Mouse (Mus musculus) CH12.LX (cell line): Measurements from ENCODE around the gene Serpina5. TPM values are rescaled to one million over a fixed set of nuclear protein-coding genes. Genes with fewer than 3 reads are reported as not detected.
"Not testable (repeated sequence)": the region's sequence is repeated elsewhere in the genome, so short reads cannot be mapped to it uniquely, and the experiment has no call there.

ENCODE experiments used
- DNase-seq: peaks from one replicate; pipeline ENCODE4 v3.0.0-alpha.2; 2013; ENCODE audit errors: extremely low read depth
- H3K27ac ChIP-seq: 2 replicates; pipeline ENCODE4 v1.5.1; 2012; ENCODE audit warnings: low read depth, mild to moderate bottlenecking, control low read depth, moderate library complexity; ENCODE audit not compliant: insufficient read depth
- H3K27me3 ChIP-seq: replicated peaks from 2 replicates; pipeline ENCODE3; 2012; ENCODE audit warnings: inconsistent platforms
- H3K36me3 ChIP-seq, 2 experiments: replicated peaks in 1 of 2; 2 replicates each; pipeline versions ENCODE3 to v1.6.1; 2012; ENCODE audit warnings: inconsistent platforms in 1 of 2, low read length in 1 of 2, mild to moderate bottlenecking in 1 of 2, mixed read lengths in 1 of 2, moderate library complexity in 1 of 2; ENCODE audit not compliant: control insufficient read depth in 1 of 2, insufficient read depth in 1 of 2
- H3K4me1 ChIP-seq, 2 experiments: 2 replicates each; pipeline ENCODE4 v1.6.1; 2012; ENCODE audit warnings: inconsistent platforms in 1 of 2, moderate library complexity in 1 of 2; ENCODE audit not compliant: insufficient read depth in 2 of 2, control insufficient read depth in 1 of 2
- H3K4me2 ChIP-seq: 2 replicates; pipeline ENCODE4 v1.6.1; 2012; ENCODE audit warnings: low read depth, mild to moderate bottlenecking, control low read depth; ENCODE audit not compliant: poor library complexity, insufficient read depth, severe bottlenecking
- H3K4me3 ChIP-seq, 3 experiments: fragments of 150-350 bp in 1 of 3; sonication (generic) in 1 of 3; replicated peaks in 1 of 3; 2 replicates each; pipeline versions ENCODE3 to v1.5.1; 2011 to 2012; ENCODE audit warnings: low read depth in 2 of 3, low read length in 2 of 3, mild to moderate bottlenecking in 2 of 3, moderate library complexity in 2 of 3, control low read depth in 1 of 3, improper control_type of control experiment in 1 of 3, inconsistent platforms in 1 of 3, mixed read lengths in 1 of 3; ENCODE audit not compliant: poor library complexity in 1 of 3
- H3K79me2 ChIP-seq: replicated peaks from 2 replicates; pipeline ENCODE4 v1.6.1; 2012; ENCODE audit warnings: mild to moderate bottlenecking, moderate library complexity; ENCODE audit not compliant: control insufficient read depth, poor library complexity, insufficient read depth, severe bottlenecking; ENCODE audit errors: extremely low read depth
- H3K9ac ChIP-seq: 2 replicates; pipeline ENCODE4 v1.6.1; 2012; ENCODE audit warnings: low read depth, mild to moderate bottlenecking, control low read depth, moderate library complexity; ENCODE audit not compliant: insufficient read depth
- H3K9me3 ChIP-seq: replicated peaks from 2 replicates; pipeline ENCODE3; 2012; ENCODE audit warnings: low read length, inconsistent platforms, mixed read lengths
- CHD1 ChIP-seq: IDR thresholded peaks from 2 replicates; pipeline ENCODE4 v1.6.1; 2012; ENCODE audit warnings: low read depth, low read length, improper control_type of control experiment, inconsistent platforms
- CHD2 ChIP-seq: IDR thresholded peaks from 2 replicates; pipeline ENCODE4 v1.6.1; 2011; ENCODE audit warnings: low read length, improper control_type of control experiment
- ELF1 ChIP-seq: IDR thresholded peaks from 2 replicates; pipeline ENCODE4 v1.6.1; 2014; ENCODE audit warnings: low read depth, mild to moderate bottlenecking, inconsistent platforms, low read length, improper control_type of control experiment
- EP300 ChIP-seq: IDR thresholded peaks from 2 replicates; pipeline ENCODE4 v1.6.1; 2011; ENCODE audit warnings: low read length, improper control_type of control experiment
- ETS1 ChIP-seq: conservative IDR thresholded peaks from 2 replicates; pipeline ENCODE4 v1.6.1; 2012; ENCODE audit warnings: low read depth, mild to moderate bottlenecking, inconsistent platforms, low read length, improper control_type of control experiment, moderate library complexity
- HCFC1 ChIP-seq: IDR thresholded peaks from 2 replicates; pipeline ENCODE4 v1.6.1; 2012; ENCODE audit warnings: low read depth, mild to moderate bottlenecking, inconsistent platforms, low read length, improper control_type of control experiment
- MXI1 ChIP-seq: IDR thresholded peaks from 2 replicates; pipeline ENCODE4 v1.6.1; 2011; ENCODE audit warnings: mild to moderate bottlenecking, low read depth, low read length, improper control_type of control experiment
- MYC ChIP-seq: IDR thresholded peaks from 2 replicates; pipeline ENCODE4 v1.6.1; 2011; ENCODE audit warnings: low read depth, mild to moderate bottlenecking, improper control_type of control experiment, low read length
- NELFE ChIP-seq: IDR thresholded peaks from 2 replicates; pipeline ENCODE4 v1.6.1; 2011; ENCODE audit warnings: low read depth, low read length, improper control_type of control experiment
- NRF1 ChIP-seq: IDR thresholded peaks from 2 replicates; pipeline ENCODE4 v1.6.1; 2014; ENCODE audit warnings: low read depth, mild to moderate bottlenecking, inconsistent platforms, low read length, improper control_type of control experiment, moderate library complexity
- PAX5 ChIP-seq: IDR thresholded peaks from 2 replicates; pipeline ENCODE4 v1.6.1; 2012; ENCODE audit warnings: low read length, inconsistent platforms, mixed read lengths
- POLR2AphosphoS2 ChIP-seq: IDR thresholded peaks from 2 replicates; pipeline ENCODE4 v1.6.1; 2011; ENCODE audit warnings: low read depth, low read length, improper control_type of control experiment
- RAD21 ChIP-seq: IDR thresholded peaks from 2 replicates; pipeline ENCODE4 v1.6.1; 2011; ENCODE audit warnings: low read depth, mild to moderate bottlenecking, low read length, improper control_type of control experiment, moderate library complexity
- SIN3A ChIP-seq: IDR thresholded peaks from 2 replicates; pipeline ENCODE4 v1.6.1; 2012; ENCODE audit warnings: low read length, improper control_type of control experiment, inconsistent platforms
- SMC3 ChIP-seq: IDR thresholded peaks from 2 replicates; pipeline ENCODE4 v1.6.1; 2011; ENCODE audit warnings: low read depth, low read length, improper control_type of control experiment
- TBP ChIP-seq: conservative IDR thresholded peaks from 2 replicates; pipeline ENCODE4 v1.6.1; 2011; ENCODE audit warnings: low read depth, low read length, improper control_type of control experiment
- UBTF ChIP-seq: IDR thresholded peaks from 2 replicates; pipeline ENCODE4 v1.6.1; 2012; ENCODE audit warnings: low read depth, mild to moderate bottlenecking, inconsistent platforms, low read length, improper control_type of control experiment, moderate library complexity
- USF1 ChIP-seq: IDR thresholded peaks from 2 replicates; pipeline ENCODE4 v1.6.1; 2014; ENCODE audit warnings: low read depth, mild to moderate bottlenecking, inconsistent platforms, low read length, improper control_type of control experiment
- USF2 ChIP-seq: conservative IDR thresholded peaks from 2 replicates; pipeline ENCODE4 v1.6.1; 2011; ENCODE audit warnings: low read depth, low read length, improper control_type of control experiment
- ZC3H11A ChIP-seq: IDR thresholded peaks from 2 replicates; pipeline ENCODE4 v1.6.1; 2012; ENCODE audit warnings: low read depth, mild to moderate bottlenecking, inconsistent platforms, low read length, improper control_type of control experiment
- dilution Hi-C: fragments of 300-500 bp; cut with MboI; formaldehyde crosslinking; loops from 2 replicates; pipeline ENCODE4 v1.14.3; 2020; ENCODE audit warnings: low sequenced_read_pairs; ENCODE audit not compliant: extremely low pct_unique_long_range_greater_than_20kb, extremely low pct_ligation_motif_present
- in situ Hi-C: fragments of 300-500 bp; cut with MboI; formaldehyde crosslinking; loops from 3 replicates; pipeline ENCODE4 v1.14.3; 2019; ENCODE audit warnings: low sequenced_read_pairs, low pct_ligation_motif_present, low pct_unique_long_range_greater_than_20kb, mixed read lengths
- polyA plus RNA-seq: library from polyadenylated mRNA; unstranded; fragments of >175 nt; gene quantifications from 2 replicates; pipeline ENCODE4 v1.2.1, GENCODE M21; 2012; ENCODE audit warnings: low read depth; ENCODE audit not compliant: insufficient read length
- total RNA-seq, 2 experiments: library from RNA; depleted of rRNA; stranded (reverse); fragments of 300-350 nt in 1 of 2; fragments of >200 nt in 1 of 2; gene quantifications; 2 replicates each; pipeline ENCODE4 v1.2.3; 2012 to 2014

Gene Serpina5
- total and polyA plus RNA-seq, 3 experiments: not detected

DNA sequence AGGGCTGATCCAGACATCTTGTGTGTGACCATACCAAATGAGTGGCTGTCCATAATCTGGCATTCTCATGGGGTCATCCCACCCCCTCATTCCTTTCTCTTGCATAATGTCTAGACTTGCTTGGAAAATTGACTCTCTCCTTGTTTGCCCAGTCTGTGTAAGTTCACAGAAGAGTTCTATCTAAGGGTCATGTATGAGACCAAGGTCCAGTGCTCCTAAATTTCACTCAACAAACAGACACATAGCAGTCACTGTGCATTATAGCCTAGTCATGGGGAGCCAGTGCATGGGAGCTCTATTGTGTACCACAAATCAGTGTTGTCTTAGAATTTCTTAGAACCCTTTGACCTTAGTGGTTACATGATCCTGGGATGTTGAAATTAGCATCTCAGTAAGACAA, 6.0 kb downstream of the Serpina5 start:
- H3K4me3 ChIP-seq: no peak overlapping the region
- H3K4me1 ChIP-seq: no peaks in the 10 kb centered on the region
- no peaks in the 10 kb centered on the region for H3K79me2 ChIP-seq
- H3K9me3 ChIP-seq: no peaks in the 10 kb centered on the region
- in situ Hi-C loops: no loop called here
- no peak overlapping the region for H3K9ac ChIP-seq
- peaks cover 69% of the 10 kb centered on the region for H3K27me3 ChIP-seq
- H3K27ac ChIP-seq: no peak overlapping the region
- H3K4me2 ChIP-seq: no peak overlapping the region
- dilution Hi-C loops: no loop called here
- DNase-seq: no peak
- TF ChIP-seq SIN3A: no peak
- TF ChIP-seq RAD21: no peak
- TF ChIP-seq ELF1: no peak
- no peak for TF ChIP-seq SMC3
- H3K36me3 ChIP-seq: no peaks in the 10 kb centered on the region

DNA sequence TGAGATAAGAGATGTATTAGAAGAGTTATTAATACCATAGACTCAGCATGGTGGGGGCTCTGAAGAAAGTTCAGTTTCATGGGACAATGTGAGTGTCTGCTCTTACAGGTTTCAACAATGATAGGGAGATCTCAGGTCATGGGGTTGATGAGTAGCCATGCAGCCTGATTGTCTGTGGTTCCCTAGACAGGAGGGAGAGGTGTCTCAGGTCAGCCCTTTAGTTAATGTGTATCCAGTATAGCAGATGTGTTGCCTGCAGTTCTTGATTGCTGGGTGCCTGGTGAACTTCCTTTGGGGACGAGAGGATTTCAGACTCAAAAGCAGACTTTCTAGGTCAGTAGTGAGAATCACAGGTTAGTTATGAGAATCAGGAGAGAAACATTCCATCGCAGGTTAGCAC, 7.6 kb downstream of the Serpina5 start:
- dilution Hi-C loops: no loop called here
- in situ Hi-C loops: no loop called here
- no peak overlapping the region for H3K9ac ChIP-seq
- TF ChIP-seq CHD1 (no peak), ETS1 (no peak), USF1 (no peak), PAX5 (no peak), POLR2AphosphoS2 (no peak), CHD2 (no peak), USF2 (no peak), EP300 (no peak), SMC3 (no peak), ZC3H11A (no peak), MYC (no peak), UBTF (no peak), ELF1 (no peak), HCFC1 (no peak), NELFE (no peak), NRF1 (no peak), MXI1 (no peak), TBP (no peak)
- TF ChIP-seq, all 38 proteins: peak for 0
- no peaks in the 10 kb centered on the region for H3K36me3 ChIP-seq
- H3K27me3 ChIP-seq: peaks cover 66% of the 10 kb centered on the region
- DNase-seq: no peak
- no peaks in the 10 kb centered on the region for H3K4me1 ChIP-seq
- no peak overlapping the region for H3K27ac ChIP-seq
- no peak overlapping the region for H3K4me3 ChIP-seq
- H3K4me2 ChIP-seq: no peak overlapping the region
- H3K9me3 ChIP-seq: no peaks in the 10 kb centered on the region
- no peaks in the 10 kb centered on the region for H3K79me2 ChIP-seq

DNA sequence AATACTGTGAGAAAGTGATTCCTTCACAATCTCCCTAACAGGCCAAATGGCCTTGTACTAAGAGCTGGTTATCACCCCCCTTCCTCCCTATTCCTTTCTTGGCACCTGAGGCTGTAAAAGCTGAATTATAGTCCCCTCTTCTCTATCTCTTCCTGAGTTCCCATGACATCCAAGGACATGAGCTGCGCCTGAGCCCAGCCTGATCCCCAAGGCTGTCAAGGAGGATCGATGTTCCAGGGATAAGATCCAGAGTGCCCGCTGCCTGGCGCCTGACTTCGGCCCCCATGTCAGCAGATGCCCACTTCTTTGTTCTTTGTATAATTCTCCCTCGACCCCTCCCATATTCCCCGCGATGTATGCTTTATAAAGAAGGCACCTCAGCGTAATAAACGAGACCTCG, 11.4 kb downstream of the Serpina5 start, which contains the start of gene Serpina3a:
Gene Serpina3a (plus strand): TSS at position 392 of the 400 bp plus-strand sequence.
- H3K9ac ChIP-seq, H3K4me3 ChIP-seq, H3K79me2 ChIP-seq, H3K4me2 ChIP-seq, H3K36me3 ChIP-seq, H3K27ac ChIP-seq, in situ Hi-C loops, H3K9me3 ChIP-seq, DNase-seq, H3K4me1 ChIP-seq, dilution Hi-C loops: not testable (repeated sequence)
- H3K27me3 ChIP-seq: peaks cover 76% of the 10 kb centered on the region
